Mouse (Mus musculus): ENCODE measurements at regions not wholly inside any gene's neighbourhood (a gene's known extent, or its start where the extent isn't known, plus 50 kb on each side); places are given as distances from the start of the nearest gene placed in this dataset.

DNA sequence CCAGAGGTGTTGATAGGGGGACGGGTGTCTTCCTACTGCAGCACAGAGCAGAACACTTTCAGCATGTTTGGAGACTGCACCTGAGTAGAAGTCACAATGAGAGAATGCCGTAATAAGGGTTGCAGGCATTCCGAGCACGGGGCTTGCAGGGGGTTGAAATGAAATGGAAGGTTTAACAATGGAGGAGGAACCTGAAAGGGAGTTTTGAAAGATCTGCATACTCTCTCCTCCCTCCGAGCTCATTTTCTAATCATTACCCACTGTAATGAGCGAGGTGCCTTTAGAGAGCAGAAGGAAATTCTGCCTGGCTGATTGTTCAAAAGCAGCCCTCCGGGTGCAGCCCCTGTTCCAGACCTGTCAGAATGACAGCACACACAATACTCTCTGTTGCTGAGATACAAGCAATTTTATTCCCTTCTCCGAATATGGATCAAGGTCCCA lies 430.8 kb downstream of the Nsun3 start:
- TF ChIP-seq CTCF (IDR thresholded peaks at IDR 0.05; ENCODE audit: extremely low read depth, insufficient read depth, low read length) (no peak), POLR2A (IDR thresholded peaks at IDR 0.05; ENCODE audit: extremely low read depth, insufficient read depth, low read length) (no peak)

All from cortical plate, adult 2 months (tissue).